Mouse (Mus musculus) MEL (cell line): ENCODE measurements at regions not wholly inside any gene's neighbourhood (a gene's known extent, or its start where the extent isn't known, plus 50 kb on each side); places are given as distances from the start of the nearest gene placed in this dataset.

Experiments
- DNase-seq: peaks from one replicate; pipeline ENCODE4 v3.0.0; 2011; ENCODE audit warnings: low read depth, low spot score
- H3K27ac ChIP-seq: 2 replicates; pipeline ENCODE4 v1.5.1; 2012; ENCODE audit warnings: low read depth, mild to moderate bottlenecking, control low read depth, low read length, moderate library complexity; ENCODE audit not compliant: control insufficient read depth
- H3K27me3 ChIP-seq, 2 experiments: fragments of 150-350 bp in 1 of 2; sonication (generic) in 1 of 2; 2 replicates each; pipeline ENCODE4 v1.6.1; 2012; ENCODE audit warnings: low read length in 2 of 2, mild to moderate bottlenecking in 2 of 2, improper control_type of control experiment in 1 of 2, moderate library complexity in 1 of 2; ENCODE audit not compliant: insufficient read depth in 2 of 2, control insufficient read depth in 1 of 2
- H3K36me3 ChIP-seq, 2 experiments: 2 replicates each; pipeline ENCODE4 v1.6.1; 2012 to 2014; ENCODE audit warnings: low read length in 2 of 2, improper control_type of control experiment in 1 of 2, inconsistent platforms in 1 of 2, mild to moderate bottlenecking in 1 of 2; ENCODE audit not compliant: insufficient read depth in 2 of 2, control insufficient read depth in 1 of 2
- H3K4me1 ChIP-seq, 2 experiments: fragments of 150-350 bp in 1 of 2; sonication (generic) in 1 of 2; 2 replicates each; pipeline ENCODE4 v1.6.1; 2012; ENCODE audit warnings: low read length in 2 of 2, improper control_type of control experiment in 1 of 2, mild to moderate bottlenecking in 1 of 2; ENCODE audit not compliant: insufficient read depth in 2 of 2, control insufficient read depth in 1 of 2
- H3K4me3 ChIP-seq, 2 experiments: fragments of 150-350 bp in 1 of 2; sonication (generic) in 1 of 2; 2 replicates each; pipeline ENCODE4 v1.5.1; 2012; ENCODE audit warnings: low read depth in 2 of 2, low read length in 2 of 2, mild to moderate bottlenecking in 2 of 2, moderate library complexity in 2 of 2, control low read depth in 1 of 2, improper control_type of control experiment in 1 of 2; ENCODE audit not compliant: control insufficient read depth in 1 of 2, insufficient read depth in 1 of 2
- H3K79me2 ChIP-seq: 2 replicates; pipeline ENCODE4 v1.6.1; 2012; ENCODE audit warnings: mild to moderate bottlenecking, low read length, moderate library complexity; ENCODE audit not compliant: control insufficient read depth, poor library complexity, insufficient read depth
- H3K9ac ChIP-seq: 2 replicates; pipeline ENCODE4 v1.6.1; 2012; ENCODE audit warnings: low read depth, mild to moderate bottlenecking, control low read depth, low read length, moderate library complexity; ENCODE audit not compliant: control insufficient read depth, poor library complexity, severe bottlenecking
- H3K9me3 ChIP-seq: fragments of 150-350 bp; sonication (generic); replicated peaks from 2 replicates; pipeline ENCODE4 v1.6.1; 2012; ENCODE audit warnings: mild to moderate bottlenecking, low read length, improper control_type of control experiment, moderate library complexity; ENCODE audit not compliant: insufficient read depth
- BHLHE40 ChIP-seq: IDR thresholded peaks from 2 replicates; pipeline ENCODE4 v1.6.1; 2012; ENCODE audit warnings: low read depth, mild to moderate bottlenecking, inconsistent platforms, low read length, improper control_type of control experiment, borderline replicate concordance
- CHD1 ChIP-seq: IDR thresholded peaks from 2 replicates; pipeline ENCODE4 v1.6.1; 2012; ENCODE audit warnings: low read depth, mild to moderate bottlenecking, inconsistent platforms, low read length, improper control_type of control experiment
- CHD2 ChIP-seq: IDR thresholded peaks from 2 replicates; pipeline ENCODE4 v1.6.1; 2011; ENCODE audit warnings: low read length, improper control_type of control experiment
- ELF1 ChIP-seq: IDR thresholded peaks from 2 replicates; pipeline ENCODE4 v1.6.1; 2014; ENCODE audit warnings: low read depth, mild to moderate bottlenecking, inconsistent platforms, low read length, improper control_type of control experiment, moderate library complexity
- ETS1 ChIP-seq: IDR thresholded peaks from 2 replicates; pipeline ENCODE4 v1.6.1; 2012; ENCODE audit warnings: low read depth, mild to moderate bottlenecking, inconsistent platforms, low read length, improper control_type of control experiment, moderate library complexity
- GATA1 ChIP-seq: IDR thresholded peaks from 2 replicates; pipeline ENCODE4 v1.6.1; 2011; ENCODE audit warnings: low read depth, low read length, improper control_type of control experiment
- JUND ChIP-seq: IDR thresholded peaks from 2 replicates; pipeline ENCODE4 v1.6.1; 2011; ENCODE audit warnings: low read depth, mild to moderate bottlenecking, improper control_type of control experiment, low read length
- MYB ChIP-seq: IDR thresholded peaks from 2 replicates; pipeline ENCODE4 v1.6.1; 2011; ENCODE audit warnings: mild to moderate bottlenecking, low read depth, low read length, improper control_type of control experiment
- MYC ChIP-seq: IDR thresholded peaks from 2 replicates; pipeline ENCODE4 v1.6.1; 2011; ENCODE audit warnings: low read depth, mild to moderate bottlenecking, low read length, improper control_type of control experiment, moderate library complexity
- NELFE ChIP-seq: IDR thresholded peaks from 2 replicates; pipeline ENCODE4 v1.6.1; 2011; ENCODE audit warnings: low read depth, low read length, improper control_type of control experiment
- NRF1 ChIP-seq: IDR thresholded peaks from 2 replicates; pipeline ENCODE4 v1.6.1; 2014; ENCODE audit warnings: low read depth, mild to moderate bottlenecking, inconsistent platforms, low read length, improper control_type of control experiment, moderate library complexity; ENCODE audit not compliant: poor library complexity, insufficient read depth, severe bottlenecking
- POLR2A ChIP-seq, 2 experiments: IDR thresholded peaks; 2 replicates each; pipeline ENCODE4 v1.6.1; 2011 to 2012; ENCODE audit warnings: low read length in 2 of 2, mild to moderate bottlenecking in 2 of 2, control low read depth in 1 of 2, improper control_type of control experiment in 1 of 2, low read depth in 1 of 2, moderate library complexity in 1 of 2; ENCODE audit not compliant: control insufficient read depth in 1 of 2, insufficient read depth in 1 of 2, poor library complexity in 1 of 2
- RAD21 ChIP-seq: IDR thresholded peaks from 2 replicates; pipeline ENCODE4 v1.6.1; 2011; ENCODE audit warnings: mild to moderate bottlenecking, low read depth, low read length, improper control_type of control experiment
- RCOR1 ChIP-seq: IDR thresholded peaks from 2 replicates; pipeline ENCODE4 v1.6.1; 2012; ENCODE audit warnings: low read depth, mild to moderate bottlenecking, inconsistent platforms, low read length, improper control_type of control experiment
- SIN3A ChIP-seq: IDR thresholded peaks from 2 replicates; pipeline ENCODE4 v1.6.1; 2012; ENCODE audit warnings: low read length, improper control_type of control experiment, inconsistent platforms
- SMC3 ChIP-seq: IDR thresholded peaks from 2 replicates; pipeline ENCODE4 v1.6.1; 2011; ENCODE audit warnings: low read depth, low read length, improper control_type of control experiment
- TAL1 ChIP-seq: IDR thresholded peaks from 2 replicates; pipeline ENCODE4 v1.6.1; 2012; ENCODE audit warnings: mild to moderate bottlenecking, inconsistent platforms, low read length, moderate library complexity, mixed read lengths
- TBP ChIP-seq: IDR thresholded peaks from 2 replicates; pipeline ENCODE4 v1.8.0; 2011; ENCODE audit warnings: low read depth, low read length, improper control_type of control experiment
- ZC3H11A ChIP-seq: IDR thresholded peaks from 2 replicates; pipeline ENCODE4 v1.6.1; 2012; ENCODE audit warnings: low read depth, mild to moderate bottlenecking, inconsistent platforms, low read length, improper control_type of control experiment
- ZMIZ1 ChIP-seq: IDR thresholded peaks from 2 replicates; pipeline ENCODE4 v1.6.1; 2012; ENCODE audit warnings: low read depth, mild to moderate bottlenecking, inconsistent platforms, low read length, improper control_type of control experiment, moderate library complexity

- H3K27me3 ChIP-seq: no peaks in the 10 kb centered on the region
- H3K9ac ChIP-seq: no peak overlapping the region
- H3K79me2 ChIP-seq: no peaks in the 10 kb centered on the region
- no peak for TF ChIP-seq ELF1
- no peak for TF ChIP-seq CHD1
- no peak for TF ChIP-seq RAD21
- no peak for TF ChIP-seq JUND
- TF ChIP-seq NRF1: no peak
- TF ChIP-seq BHLHE40: no peak
- no peak for TF ChIP-seq ZMIZ1
- TF ChIP-seq CHD2: no peak
- TF ChIP-seq NELFE: no peak
- no peak for TF ChIP-seq ZC3H11A
- no peak for TF ChIP-seq ETS1
- TF ChIP-seq SIN3A: no peak
- no peak for TF ChIP-seq RCOR1
- TF ChIP-seq SMC3: no peak
- no peak for TF ChIP-seq POLR2A (IDR thresholded peaks at IDR 0.05; ENCODE audit: control insufficient read depth in 1 of 2, insufficient read depth in 1 of 2, low read depth in 1 of 2, low read length in 2 of 2, poor library complexity in 1 of 2)
- TF ChIP-seq GATA1: no peak
- no peak for TF ChIP-seq TBP
- TF ChIP-seq MYC: no peak
- TF ChIP-seq, all 39 proteins: peak for 0
- Histone ChIP-seq H3K36me3 (no peaks in the 10 kb centered on the region), H3K9me3 (no peaks in the 10 kb centered on the region), H3K4me1 (no peaks in the 10 kb centered on the region), H3K27ac (no peak overlapping the region), H3K4me3 (no peak overlapping the region)
- no peak for DNase-seq
Measured at GRCm38 (mm10) chr15:74413217-74413616, 222.9 kb downstream of the Mroh4 start.

- no peak overlapping the region for H3K27ac ChIP-seq
- no peak overlapping the region for H3K9ac ChIP-seq
- no peaks in the 10 kb centered on the region for H3K27me3 ChIP-seq
- H3K4me3 ChIP-seq: no peak overlapping the region
- no peak for DNase-seq
- TF ChIP-seq TAL1 (no peak), SMC3 (no peak), CHD2 (no peak), SIN3A (no peak), MYB (no peak)
- no peaks in the 10 kb centered on the region for H3K79me2 ChIP-seq
- no peaks in the 10 kb centered on the region for H3K9me3 ChIP-seq
- H3K4me1 ChIP-seq: no peaks in the 10 kb centered on the region
- H3K36me3 ChIP-seq: no peaks in the 10 kb centered on the region
Measured at GRCm38 (mm10) chr15:74412261-74412660, 223.9 kb downstream of the Mroh4 start.
